Mouse (Mus musculus) cerebral cortex, adult 2 months (tissue): Measurements from ENCODE around the gene Slc13a2.

Experiments
- WGBS: fragments of 180-500 bp; shearing (Covaris S2); methylation state at CpG from one replicate; pipeline ENCODE4 v1.1.7; 2018; 5-methylcytosine and 5-hydroxymethylcytosine counted together

Slc13a2 gene

GRCm38 (mm10) chr11:78354905-78355304 lies 67.1 kb downstream of the Slc13a2 start:
- 92% methylated on average over 6 of the region's 6 CpGs for WGBS

- 73% methylated on average over 1 of the region's 1 CpGs for WGBS
Observed at GRCm38 (mm10) chr11:78353081-78353480, 68.9 kb downstream of the Slc13a2 start.

GRCm38 (mm10) chr11:78349441-78350358 lies 72.3 kb downstream of the Slc13a2 start:
- WGBS: 77% methylated on average over 4 of the region's 4 CpGs

GRCm38 (mm10) chr11:78348474-78348873 lies 73.5 kb downstream of the Slc13a2 start:
- 90% methylated on average over 7 of the region's 7 CpGs for WGBS

GRCm38 (mm10) chr11:78347908-78348307 lies 74.1 kb downstream of the Slc13a2 start:
- WGBS: 84% methylated on average over 9 of the region's 9 CpGs
